Mouse (Mus musculus): ENCODE measurements around the gene Sf3b3. TPM values are rescaled to one million over a fixed set of nuclear protein-coding genes. Genes with fewer than 3 reads are reported as not detected.

The Sf3b3 gene
- total and polyA plus RNA-seq, 3 experiments: 167 to 224 (median 170) TPM

DNA sequence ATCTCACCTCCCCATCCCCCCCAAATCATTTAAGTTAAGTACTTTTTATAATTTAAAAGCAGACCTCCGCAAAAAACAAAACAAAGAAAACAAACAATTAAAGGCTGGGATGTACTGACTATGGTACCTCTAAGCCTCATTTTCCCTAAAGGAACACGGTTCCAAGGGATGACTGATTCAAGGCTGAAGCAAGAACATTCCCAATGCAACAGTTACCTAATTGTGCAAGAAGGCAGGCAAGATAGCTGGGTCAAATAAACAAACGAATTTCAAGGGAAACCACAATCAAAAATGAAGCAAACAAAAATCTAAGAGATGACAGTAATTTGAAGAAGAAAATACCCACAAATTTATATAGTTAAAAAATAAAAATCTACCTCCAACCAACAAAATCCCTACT lies 24.6 kb downstream of the Sf3b3 start:
- no peak for DNase-seq (ENCODE audit: low read depth, low spot score)
- TF ChIP-seq POLR2A (IDR thresholded peaks at IDR 0.05; ENCODE audit: control insufficient read depth in 1 of 2, insufficient read depth in 1 of 2, low read depth in 1 of 2, low read length in 2 of 2, poor library complexity in 1 of 2) (no peak), ZC3H11A (IDR thresholded peaks at IDR 0.05; ENCODE audit: low read depth, low read length) (no peak), ZKSCAN1 (IDR thresholded peaks at IDR 0.05; ENCODE audit: low read depth, low read length) (no peak), SMC3 (IDR thresholded peaks at IDR 0.05; ENCODE audit: low read depth, low read length) (no peak), EP300 (IDR thresholded peaks at IDR 0.05; ENCODE audit: low read depth in 1 of 2, low read length in 2 of 2) (no peak), CHD1 (IDR thresholded peaks at IDR 0.05; ENCODE audit: low read depth, low read length) (no peak), NELFE (IDR thresholded peaks at IDR 0.05; ENCODE audit: low read depth, low read length) (no peak), JUND (IDR thresholded peaks at IDR 0.05; ENCODE audit: low read depth, low read length) (no peak), TAL1 (IDR thresholded peaks at IDR 0.05; ENCODE audit: low read length) (no peak), UBTF (IDR thresholded peaks at IDR 0.05; ENCODE audit: borderline replicate concordance, insufficient read depth, low read depth, low read length) (no peak), ETS1 (IDR thresholded peaks at IDR 0.05; ENCODE audit: low read depth, low read length) (no peak), BHLHE40 (IDR thresholded peaks at IDR 0.05; ENCODE audit: borderline replicate concordance, low read depth, low read length) (no peak), POLR2AphosphoS5 (IDR thresholded peaks at IDR 0.05; ENCODE audit: borderline replicate concordance, low read depth, low read length) (no peak)
- Histone ChIP-seq H3K9ac (ENCODE audit: control insufficient read depth, low read depth, low read length, poor library complexity, severe bottlenecking) (no peak overlapping the region), H3K79me2 (ENCODE audit: control insufficient read depth, insufficient read depth, low read length, poor library complexity) (peaks cover 7% of the 10 kb centered on the region; the same call in 1 of the 2 replicates), H3K27me3 (ENCODE audit: control insufficient read depth in 1 of 2, insufficient read depth in 2 of 2, low read length in 2 of 2) (no peaks in the 10 kb centered on the region), H3K4me3 (ENCODE audit: control insufficient read depth in 1 of 2, insufficient read depth in 1 of 2, low read depth in 2 of 2, low read length in 2 of 2) (no peak overlapping the region), H3K27ac (ENCODE audit: control insufficient read depth, low read depth, low read length) (no peak overlapping the region), H3K9me3 (replicated peaks; ENCODE audit: insufficient read depth, low read length) (no peaks in the 10 kb centered on the region), H3K4me1 (ENCODE audit: control insufficient read depth in 1 of 2, insufficient read depth in 2 of 2, low read length in 2 of 2) (no peaks in the 10 kb centered on the region; a peak in 1 of 4 replicates), H3K36me3 (ENCODE audit: control insufficient read depth in 1 of 2, insufficient read depth in 2 of 2, low read length in 2 of 2) (peaks cover 14 to 76% of the 10 kb centered on the region in 2 experiments)

DNA sequence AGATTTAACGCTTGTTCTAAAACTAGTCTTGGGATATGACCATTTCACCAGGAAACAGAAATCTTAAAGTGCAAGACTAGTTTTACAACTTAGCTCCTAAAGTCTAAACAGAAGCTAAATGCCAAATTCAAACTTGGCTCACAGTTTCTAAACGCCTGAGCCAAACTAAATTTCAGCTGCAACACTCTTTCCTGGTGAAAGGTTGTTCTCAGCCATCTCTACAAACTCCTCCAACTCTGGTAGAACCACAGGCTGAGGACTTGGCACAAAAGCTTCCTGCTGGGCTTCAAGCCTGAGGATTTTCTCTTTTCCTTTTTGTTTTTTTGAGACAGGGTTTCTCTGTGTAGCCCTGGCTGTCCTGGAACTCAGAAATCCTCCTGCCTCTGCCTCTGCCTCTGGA lies 26.3 kb downstream of the Sf3b3 start:
- Histone ChIP-seq H3K27me3 (ENCODE audit: control insufficient read depth in 1 of 2, insufficient read depth in 2 of 2, low read length in 2 of 2) (no peaks in the 10 kb centered on the region), H3K36me3 (ENCODE audit: control insufficient read depth in 1 of 2, insufficient read depth in 2 of 2, low read length in 2 of 2) (peaks cover 14 to 77% of the 10 kb centered on the region in 2 experiments), H3K4me3 (ENCODE audit: control insufficient read depth in 1 of 2, insufficient read depth in 1 of 2, low read depth in 2 of 2, low read length in 2 of 2) (no peak overlapping the region), H3K9ac (ENCODE audit: control insufficient read depth, low read depth, low read length, poor library complexity, severe bottlenecking) (no peak overlapping the region), H3K79me2 (ENCODE audit: control insufficient read depth, insufficient read depth, low read length, poor library complexity) (peaks cover 1% of the 10 kb centered on the region; the same call in 1 of the 2 replicates), H3K4me1 (ENCODE audit: control insufficient read depth in 1 of 2, insufficient read depth in 2 of 2, low read length in 2 of 2) (no peaks in the 10 kb centered on the region; a peak in 2 of 4 replicates), H3K27ac (ENCODE audit: control insufficient read depth, low read depth, low read length) (no peak overlapping the region), H3K9me3 (replicated peaks; ENCODE audit: insufficient read depth, low read length) (no peaks in the 10 kb centered on the region)
- TF ChIP-seq POLR2AphosphoS2 (IDR thresholded peaks at IDR 0.05; ENCODE audit: low read length): 0 out of 2 replicates have a peak, but pooled peaks have one; percentile 13
- no peak for TF ChIP-seq CHD1 (IDR thresholded peaks at IDR 0.05; ENCODE audit: low read depth, low read length)
- DNase-seq (ENCODE audit: low read depth, low spot score): no peak

GRCm38 (mm10) chr8:110818593-110818992 lies 28.0 kb downstream of the Sf3b3 start:
- peaks cover 2 to 4% of the 10 kb centered on the region in 2 experiments; a peak in 3 of 4 replicates for H3K4me1 ChIP-seq (ENCODE audit: control insufficient read depth in 1 of 2, insufficient read depth in 2 of 2, low read length in 2 of 2)
- H3K4me3 ChIP-seq (ENCODE audit: control insufficient read depth in 1 of 2, insufficient read depth in 1 of 2, low read depth in 2 of 2, low read length in 2 of 2): no peak overlapping the region
- no peaks in the 10 kb centered on the region for H3K27me3 ChIP-seq (ENCODE audit: control insufficient read depth in 1 of 2, insufficient read depth in 2 of 2, low read length in 2 of 2)
- peaks cover 23 to 76% of the 10 kb centered on the region in 2 experiments for H3K36me3 ChIP-seq (ENCODE audit: control insufficient read depth in 1 of 2, insufficient read depth in 2 of 2, low read length in 2 of 2)
- peak; percentile 57 for DNase-seq (ENCODE audit: low read depth, low spot score)
- H3K27ac ChIP-seq (ENCODE audit: control insufficient read depth, low read depth, low read length): no peak overlapping the region
- no peak overlapping the region for H3K9ac ChIP-seq (ENCODE audit: control insufficient read depth, low read depth, low read length, poor library complexity, severe bottlenecking)
- no peaks in the 10 kb centered on the region for H3K79me2 ChIP-seq (ENCODE audit: control insufficient read depth, insufficient read depth, low read length, poor library complexity)
- no peak for TF ChIP-seq POLR2AphosphoS5 (IDR thresholded peaks at IDR 0.05; ENCODE audit: borderline replicate concordance, low read depth, low read length)
- no peak for TF ChIP-seq USF1 (IDR thresholded peaks at IDR 0.05; ENCODE audit: low read depth, low read length)
- TF ChIP-seq HCFC1 (IDR thresholded peaks at IDR 0.05; ENCODE audit: low read depth, low read length): no peak
- no peak for TF ChIP-seq ETS1 (IDR thresholded peaks at IDR 0.05; ENCODE audit: low read depth, low read length)
- no peak for TF ChIP-seq CHD2 (IDR thresholded peaks at IDR 0.05; ENCODE audit: low read length)
- TF ChIP-seq ZC3H11A (IDR thresholded peaks at IDR 0.05; ENCODE audit: low read depth, low read length): no peak
- TF ChIP-seq TAL1 (IDR thresholded peaks at IDR 0.05; ENCODE audit: low read length): no peak
- no peak for TF ChIP-seq ZMIZ1 (IDR thresholded peaks at IDR 0.05; ENCODE audit: low read depth, low read length)
- no peak for TF ChIP-seq CHD1 (IDR thresholded peaks at IDR 0.05; ENCODE audit: low read depth, low read length)
- no peak for TF ChIP-seq USF2 (IDR thresholded peaks at IDR 0.05; ENCODE audit: borderline replicate concordance in 1 of 2, insufficient read depth in 1 of 2, low read depth in 1 of 2, low read length in 2 of 2)
- no peak for TF ChIP-seq POLR2AphosphoS2 (IDR thresholded peaks at IDR 0.05; ENCODE audit: low read length)
- TF ChIP-seq SMC3 (IDR thresholded peaks at IDR 0.05; ENCODE audit: low read depth, low read length): no peak
- TF ChIP-seq MAZ (IDR thresholded peaks at IDR 0.05; ENCODE audit: low read depth, low read length): no peak
- TF ChIP-seq SIN3A (IDR thresholded peaks at IDR 0.05; ENCODE audit: low read length): no peak
- no peak for TF ChIP-seq RAD21 (IDR thresholded peaks at IDR 0.05; ENCODE audit: low read depth, low read length)
- no peak for TF ChIP-seq ZKSCAN1 (IDR thresholded peaks at IDR 0.05; ENCODE audit: low read depth, low read length)
- TF ChIP-seq POLR2A (IDR thresholded peaks at IDR 0.05; ENCODE audit: control insufficient read depth in 1 of 2, insufficient read depth in 1 of 2, low read depth in 1 of 2, low read length in 2 of 2, poor library complexity in 1 of 2): no peak
- no peaks in the 10 kb centered on the region for H3K9me3 ChIP-seq (replicated peaks; ENCODE audit: insufficient read depth, low read length)
